Mouse (Mus musculus): ENCODE measurements around the gene Tmem41a. TPM values are rescaled to one million over a fixed set of nuclear protein-coding genes. Genes with fewer than 3 reads are reported as not detected.

Tmem41a gene
- polyA plus RNA-seq, 1 experiment, result 19.3 TPM

DNA sequence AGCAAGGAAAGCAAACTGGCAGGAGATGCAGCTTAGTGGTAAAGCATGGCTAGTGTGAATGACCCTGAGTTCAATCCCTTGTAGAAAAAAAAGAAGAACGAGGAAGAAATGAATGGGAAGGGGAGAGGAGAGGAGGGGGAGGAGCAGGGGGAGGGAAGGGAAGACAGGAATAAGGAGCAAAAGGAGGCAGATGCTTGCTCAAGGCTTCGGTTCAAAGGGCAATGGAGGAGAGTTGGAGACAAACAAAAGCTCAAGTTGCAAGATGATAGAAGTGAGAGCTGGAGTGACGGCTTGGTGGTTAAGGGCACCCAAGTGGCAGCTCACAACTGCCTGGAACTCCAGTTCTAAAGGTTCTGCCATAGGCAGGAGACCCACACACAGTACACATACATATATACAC is 38.8 kb upstream of the Tmem41a start:
- no peak for DNase-seq
- 83% methylated on average over 3 of the region's 3 CpGs for WGBS
- Histone ChIP-seq H3K27me3 (ENCODE audit: control insufficient read depth, insufficient read depth, low read length) (no peaks in the 10 kb centered on the region), H3K4me3 (ENCODE audit: control insufficient read depth, insufficient read depth, low read length) (no peak overlapping the region), H3K36me3 (ENCODE audit: control insufficient read depth, insufficient read depth, low read length) (no peaks in the 10 kb centered on the region), H3K27ac (ENCODE audit: control insufficient read depth, insufficient read depth, low read length) (no peak overlapping the region), H3K4me1 (replicated peaks; ENCODE audit: control insufficient read depth, insufficient read depth, low read length) (no peaks in the 10 kb centered on the region)
- TF ChIP-seq POLR2A (IDR thresholded peaks at IDR 0.05; ENCODE audit: control insufficient read depth, extremely low read depth, insufficient read depth, low read length, poor library complexity) (no peak), CTCF (IDR thresholded peaks at IDR 0.05; ENCODE audit: borderline replicate concordance, control insufficient read depth, extremely low read depth, insufficient read depth, low read length, poor library complexity) (no peak)

DNA sequence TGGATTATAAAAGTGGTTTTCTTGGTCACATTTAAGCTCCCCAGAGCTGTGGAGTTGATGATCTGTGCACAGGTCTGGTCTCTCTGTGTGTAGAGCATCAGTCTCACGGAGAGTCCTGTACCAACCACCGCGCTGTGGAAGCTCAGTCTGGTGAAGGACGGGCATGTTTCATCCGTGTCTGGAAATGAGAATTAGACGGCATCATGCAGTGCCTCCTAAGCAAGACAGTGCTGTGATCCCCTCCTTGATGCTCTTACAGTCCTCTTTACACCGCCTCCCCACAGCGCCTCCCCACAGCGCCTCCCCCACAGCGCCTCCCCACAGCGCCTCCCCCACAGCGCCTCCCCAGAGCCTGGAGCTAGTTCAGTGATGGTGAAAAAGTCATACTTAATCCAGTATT is 36.7 kb upstream of the Tmem41a start:
- Histone ChIP-seq H3K27ac (ENCODE audit: control insufficient read depth, insufficient read depth, low read length) (no peak overlapping the region), H3K36me3 (ENCODE audit: control insufficient read depth, insufficient read depth, low read length) (no peaks in the 10 kb centered on the region), H3K4me3 (ENCODE audit: control insufficient read depth, insufficient read depth, low read length) (no peak overlapping the region), H3K4me1 (replicated peaks; ENCODE audit: control insufficient read depth, insufficient read depth, low read length) (no peaks in the 10 kb centered on the region), H3K27me3 (ENCODE audit: control insufficient read depth, insufficient read depth, low read length) (no peaks in the 10 kb centered on the region)
- 93% methylated on average over 12 of the region's 12 CpGs for WGBS
- TF ChIP-seq POLR2A (IDR thresholded peaks at IDR 0.05; ENCODE audit: control insufficient read depth, extremely low read depth, insufficient read depth, low read length, poor library complexity) (no peak), CTCF (IDR thresholded peaks at IDR 0.05; ENCODE audit: borderline replicate concordance, control insufficient read depth, extremely low read depth, insufficient read depth, low read length, poor library complexity) (no peak)
- DNase-seq, result no peak

DNA sequence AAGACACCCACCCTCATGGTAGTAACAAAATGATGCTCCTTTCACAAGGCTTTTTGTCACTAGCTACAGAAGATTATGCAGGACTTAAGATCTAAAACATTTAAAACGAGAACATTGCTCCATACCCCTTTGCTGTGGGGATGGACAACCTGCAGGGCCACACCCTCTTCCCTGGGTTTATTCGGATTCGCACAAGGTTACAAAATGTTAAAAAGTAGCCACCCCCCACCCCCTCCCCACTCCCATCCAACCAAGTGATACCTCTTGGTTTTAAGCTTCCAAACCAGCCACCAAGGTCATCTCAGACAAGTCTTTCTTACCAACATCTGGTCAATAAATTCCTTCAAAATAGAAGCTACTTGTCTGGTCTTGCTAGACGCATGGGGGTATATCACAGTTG is 36.2 kb upstream of the Tmem41a start:
- no peak overlapping the region for H3K4me3 ChIP-seq (ENCODE audit: control insufficient read depth, insufficient read depth, low read length)
- H3K4me1 ChIP-seq (replicated peaks; ENCODE audit: control insufficient read depth, insufficient read depth, low read length), result no peaks in the 10 kb centered on the region
- TF ChIP-seq CTCF (IDR thresholded peaks at IDR 0.05; ENCODE audit: borderline replicate concordance, control insufficient read depth, extremely low read depth, insufficient read depth, low read length, poor library complexity) (no peak), POLR2A (IDR thresholded peaks at IDR 0.05; ENCODE audit: control insufficient read depth, extremely low read depth, insufficient read depth, low read length, poor library complexity) (no peak)
- no peak overlapping the region for H3K27ac ChIP-seq (ENCODE audit: control insufficient read depth, insufficient read depth, low read length)
- DNase-seq, result no peak
- 98% methylated on average over 4 of the region's 4 CpGs for WGBS
- no peaks in the 10 kb centered on the region for H3K36me3 ChIP-seq (ENCODE audit: control insufficient read depth, insufficient read depth, low read length)
- H3K27me3 ChIP-seq (ENCODE audit: control insufficient read depth, insufficient read depth, low read length), result no peaks in the 10 kb centered on the region

DNA sequence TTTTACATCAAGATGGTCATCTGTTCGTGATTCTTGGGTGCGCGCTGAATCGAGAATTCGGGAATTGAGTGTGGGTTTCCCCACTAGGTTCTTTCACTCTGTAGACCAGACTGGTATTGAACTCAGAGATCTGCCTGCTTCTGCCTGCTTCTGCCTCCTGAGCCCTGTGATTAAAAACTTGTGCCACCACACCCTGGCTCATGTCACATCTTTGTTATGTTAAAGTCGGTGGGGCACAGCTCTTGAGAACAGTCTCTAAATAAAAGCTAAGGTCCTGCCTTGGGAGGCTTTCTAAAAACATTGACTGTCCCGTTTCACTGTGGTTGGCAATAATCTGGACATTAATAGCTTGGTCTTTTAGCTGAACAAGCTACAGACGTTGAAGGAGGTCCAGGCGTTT is 35.8 kb upstream of the Tmem41a start:
- H3K27ac ChIP-seq (ENCODE audit: control insufficient read depth, insufficient read depth, low read length), result no peak overlapping the region
- no peak overlapping the region for H3K4me3 ChIP-seq (ENCODE audit: control insufficient read depth, insufficient read depth, low read length)
- no peak for DNase-seq
- no peaks in the 10 kb centered on the region for H3K27me3 ChIP-seq (ENCODE audit: control insufficient read depth, insufficient read depth, low read length)
- H3K36me3 ChIP-seq (ENCODE audit: control insufficient read depth, insufficient read depth, low read length), result no peaks in the 10 kb centered on the region
- WGBS, result 96% methylated on average over 9 of the region's 9 CpGs
- no peaks in the 10 kb centered on the region for H3K4me1 ChIP-seq (replicated peaks; ENCODE audit: control insufficient read depth, insufficient read depth, low read length)
- TF ChIP-seq POLR2A (IDR thresholded peaks at IDR 0.05; ENCODE audit: control insufficient read depth, extremely low read depth, insufficient read depth, low read length, poor library complexity) (no peak), CTCF (IDR thresholded peaks at IDR 0.05; ENCODE audit: borderline replicate concordance, control insufficient read depth, extremely low read depth, insufficient read depth, low read length, poor library complexity) (no peak)

DNA sequence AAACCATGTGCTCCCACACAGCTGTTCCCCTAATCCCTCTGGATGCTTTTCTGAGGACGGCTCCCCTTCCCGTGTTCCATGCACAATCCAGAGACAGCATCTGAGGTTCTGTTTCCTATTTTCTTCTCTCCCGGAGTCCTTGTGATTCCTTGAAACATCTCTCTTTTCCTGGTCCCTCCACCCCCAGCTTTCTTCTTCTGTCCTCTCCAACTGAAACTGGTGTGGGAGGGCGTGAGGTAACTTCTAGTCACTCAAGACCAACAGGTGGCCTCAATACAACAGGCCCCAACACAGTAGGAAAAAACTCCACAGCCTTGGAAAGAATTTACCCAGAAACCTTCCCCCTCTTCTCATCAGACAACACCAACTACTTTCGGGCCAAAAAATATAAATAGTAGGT is 30.0 kb upstream of the Tmem41a start:
- no peak overlapping the region for H3K27ac ChIP-seq (ENCODE audit: control insufficient read depth, insufficient read depth, low read length)
- no peaks in the 10 kb centered on the region; the same call in 1 of the 2 replicates for H3K27me3 ChIP-seq (ENCODE audit: control insufficient read depth, insufficient read depth, low read length)
- H3K4me1 ChIP-seq (replicated peaks; ENCODE audit: control insufficient read depth, insufficient read depth, low read length), result no peaks in the 10 kb centered on the region
- DNase-seq, result no peak
- WGBS, result 91% methylated on average over 5 of the region's 5 CpGs
- no peak for TF ChIP-seq POLR2A (IDR thresholded peaks at IDR 0.05; ENCODE audit: control insufficient read depth, extremely low read depth, insufficient read depth, low read length, poor library complexity)
- no peak for TF ChIP-seq CTCF (IDR thresholded peaks at IDR 0.05; ENCODE audit: borderline replicate concordance, control insufficient read depth, extremely low read depth, insufficient read depth, low read length, poor library complexity)
- no peak overlapping the region for H3K4me3 ChIP-seq (ENCODE audit: control insufficient read depth, insufficient read depth, low read length)
- no peaks in the 10 kb centered on the region for H3K36me3 ChIP-seq (ENCODE audit: control insufficient read depth, insufficient read depth, low read length)

DNA sequence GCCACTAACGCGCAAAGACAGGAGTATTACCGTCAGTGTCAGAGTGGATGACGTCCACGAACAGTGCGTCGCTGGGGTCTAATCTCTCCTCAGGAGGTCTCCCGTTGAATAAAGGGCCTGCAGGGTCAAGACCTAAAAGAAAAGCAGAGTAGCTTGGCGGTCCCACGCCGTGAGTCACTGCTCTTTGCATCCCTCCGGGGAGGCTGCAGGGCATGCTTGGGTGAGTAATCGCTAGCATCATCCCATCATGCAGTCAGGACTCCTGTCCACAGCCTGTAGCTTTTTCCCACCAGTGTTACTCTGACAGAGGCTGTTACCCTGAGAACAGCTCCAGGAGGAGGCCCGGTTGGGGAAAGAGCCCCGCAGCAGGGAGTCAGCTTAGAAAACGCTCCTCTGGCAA is 28.9 kb upstream of the Tmem41a start:
- no peaks in the 10 kb centered on the region; the same call in 1 of the 2 replicates for H3K27me3 ChIP-seq (ENCODE audit: control insufficient read depth, insufficient read depth, low read length)
- TF ChIP-seq CTCF (IDR thresholded peaks at IDR 0.05; ENCODE audit: borderline replicate concordance, control insufficient read depth, extremely low read depth, insufficient read depth, low read length, poor library complexity), result no peak
- no peak for TF ChIP-seq POLR2A (IDR thresholded peaks at IDR 0.05; ENCODE audit: control insufficient read depth, extremely low read depth, insufficient read depth, low read length, poor library complexity)
- H3K36me3 ChIP-seq (ENCODE audit: control insufficient read depth, insufficient read depth, low read length), result no peaks in the 10 kb centered on the region
- 40% methylated on average over 16 of the region's 16 CpGs for WGBS
- no peak overlapping the region for H3K27ac ChIP-seq (ENCODE audit: control insufficient read depth, insufficient read depth, low read length)
- no peak for DNase-seq
- no peak overlapping the region for H3K4me3 ChIP-seq (ENCODE audit: control insufficient read depth, insufficient read depth, low read length)
- no peaks in the 10 kb centered on the region for H3K4me1 ChIP-seq (replicated peaks; ENCODE audit: control insufficient read depth, insufficient read depth, low read length)

DNA sequence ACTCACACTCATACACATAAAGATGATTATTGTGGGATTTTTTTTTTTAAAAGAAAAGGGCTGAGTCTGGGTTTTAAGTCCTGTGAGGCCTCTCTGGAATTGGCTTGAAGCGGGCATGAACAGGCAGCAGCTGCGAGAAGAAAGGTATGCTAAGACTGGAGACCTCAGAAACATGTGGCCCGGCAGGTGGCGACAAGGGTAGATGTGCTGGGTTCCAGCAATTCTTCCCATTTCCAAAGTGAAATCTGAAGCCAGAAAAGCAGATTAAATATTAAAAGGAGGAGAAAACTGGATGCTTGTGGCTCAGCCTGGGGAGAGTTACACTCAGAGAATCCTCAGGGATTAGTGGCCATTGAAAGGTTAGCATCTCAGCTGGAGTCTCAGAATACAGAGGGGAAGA is 24.1 kb upstream of the Tmem41a start:
- Histone ChIP-seq H3K27ac (ENCODE audit: control insufficient read depth, insufficient read depth, low read length) (no peak overlapping the region), H3K27me3 (ENCODE audit: control insufficient read depth, insufficient read depth, low read length) (no peaks in the 10 kb centered on the region; the same call in 1 of the 2 replicates), H3K4me1 (replicated peaks; ENCODE audit: control insufficient read depth, insufficient read depth, low read length) (no peaks in the 10 kb centered on the region), H3K4me3 (ENCODE audit: control insufficient read depth, insufficient read depth, low read length) (no peak overlapping the region), H3K36me3 (ENCODE audit: control insufficient read depth, insufficient read depth, low read length) (no peaks in the 10 kb centered on the region)
- 85% methylated on average over 4 of the region's 4 CpGs for WGBS
- no peak for DNase-seq
- TF ChIP-seq POLR2A (IDR thresholded peaks at IDR 0.05; ENCODE audit: control insufficient read depth, extremely low read depth, insufficient read depth, low read length, poor library complexity), result no peak
- TF ChIP-seq CTCF (IDR thresholded peaks at IDR 0.05; ENCODE audit: borderline replicate concordance, control insufficient read depth, extremely low read depth, insufficient read depth, low read length, poor library complexity), result no peak
